Mouse (Mus musculus): ENCODE measurements around the gene Eif2b4. TPM values are rescaled to one million over a fixed set of nuclear protein-coding genes. Genes with fewer than 3 reads are reported as not detected.

Eif2b4 gene
- polyA plus RNA-seq, 1 experiment from 2014 or later: 91.0 TPM

DNA sequence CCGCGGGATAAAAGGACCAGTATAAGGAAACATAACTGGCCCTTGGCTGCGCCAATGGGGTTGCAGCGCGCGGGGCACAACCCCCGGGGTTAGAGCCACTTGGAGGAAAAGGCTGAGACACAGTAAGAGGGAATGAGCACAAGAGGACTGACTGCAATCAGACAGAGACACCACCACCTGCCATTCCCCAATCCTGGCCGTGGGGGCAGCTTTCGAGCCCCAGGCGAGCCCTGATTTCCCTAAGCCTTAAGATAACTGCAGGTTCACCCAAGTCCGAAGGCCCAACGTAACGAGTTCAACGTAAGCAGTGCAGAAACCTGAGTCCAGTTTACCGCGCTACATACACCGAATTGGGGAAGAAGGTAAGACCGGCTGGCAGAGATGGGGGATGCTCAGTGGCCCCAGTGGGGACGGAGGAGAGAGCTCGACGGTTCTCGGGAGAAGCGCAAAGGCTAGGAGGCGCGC lies 13.9 kb downstream of the Eif2b4 start:
- Histone ChIP-seq H3K27ac (ENCODE audit: low read length) (peak overlapping the region; percentile 99), H3K4me1 (replicated peaks; ENCODE audit: control insufficient read depth, insufficient read depth, low read length) (peaks cover 12% of the 10 kb centered on the region), H3K4me2 (ENCODE audit: low read length) (peak overlapping the region; percentile 76), H3K9ac (replicated peaks; ENCODE audit: low read depth, low read length) (peak overlapping the region; percentile 84), H3K36me3 (ENCODE audit: control insufficient read depth, insufficient read depth) (no peaks in the 10 kb centered on the region; the same call in 1 of the 2 replicates), H3K9me3 (ENCODE audit: control insufficient read depth, low read length) (no peaks in the 10 kb centered on the region), H3K27me3 (replicated peaks; ENCODE audit: control insufficient read depth, insufficient read depth, low read length) (no peaks in the 10 kb centered on the region), H3K4me3 (replicated peaks; ENCODE audit: low read length) (peak overlapping the region; percentile 64)
- WGBS: under 1% methylated on average over 25 of the region's 25 CpGs
- ATAC-seq: peak; percentile 60

DNA sequence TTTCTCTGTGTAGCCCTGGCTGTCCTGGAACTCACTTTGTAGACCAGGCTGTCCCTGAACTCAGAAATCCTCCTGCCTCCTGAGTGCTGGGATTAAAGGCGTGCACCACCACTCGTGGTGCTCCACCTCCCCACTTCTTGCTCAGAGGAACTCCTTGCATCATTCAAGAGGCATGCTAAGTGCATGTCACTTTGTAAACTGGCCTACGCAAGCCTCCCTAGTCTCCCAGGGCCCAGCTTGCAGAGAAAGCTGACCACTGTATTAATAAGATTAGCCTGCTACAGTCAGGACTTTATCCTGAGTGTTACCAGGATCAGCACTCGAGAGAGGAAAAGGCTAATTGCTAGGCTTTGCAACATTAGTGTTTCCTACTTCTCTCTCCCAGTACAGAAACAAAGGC lies 24.6 kb downstream of the Eif2b4 start:
- no peak overlapping the region for H3K4me3 ChIP-seq (replicated peaks; ENCODE audit: low read length)
- no peak overlapping the region for H3K27ac ChIP-seq (ENCODE audit: low read length)
- no peak overlapping the region for H3K4me2 ChIP-seq (ENCODE audit: low read length)
- peaks cover 61% of the 10 kb centered on the region for H3K36me3 ChIP-seq (ENCODE audit: control insufficient read depth, insufficient read depth)
- ATAC-seq: no peak
- WGBS: 94% methylated on average over 4 of the region's 4 CpGs
- no peak overlapping the region for H3K9ac ChIP-seq (replicated peaks; ENCODE audit: low read depth, low read length)
- no peaks in the 10 kb centered on the region for H3K9me3 ChIP-seq (ENCODE audit: control insufficient read depth, low read length)
- no peaks in the 10 kb centered on the region for H3K4me1 ChIP-seq (replicated peaks; ENCODE audit: control insufficient read depth, insufficient read depth, low read length)
- H3K27me3 ChIP-seq (replicated peaks; ENCODE audit: control insufficient read depth, insufficient read depth, low read length): no peaks in the 10 kb centered on the region

DNA sequence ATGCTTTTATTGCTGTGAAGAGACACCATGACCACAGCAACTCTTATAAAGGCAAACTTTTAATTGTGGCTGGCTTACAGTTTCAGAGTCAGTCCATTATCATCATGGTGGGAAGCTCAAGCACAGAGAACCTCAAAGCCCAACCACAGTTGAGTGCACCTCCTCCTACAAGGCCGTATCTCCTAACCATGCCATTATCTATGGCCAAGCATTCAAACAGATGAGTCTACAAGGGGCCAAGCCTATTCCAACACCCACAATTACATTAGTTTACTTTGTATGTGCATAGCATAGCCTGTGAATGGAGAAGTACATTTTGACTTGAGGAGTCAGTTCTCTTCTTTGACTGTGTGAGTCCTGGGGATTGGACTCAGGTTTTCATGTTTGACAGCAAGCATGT lies 28.4 kb downstream of the Eif2b4 start:
- WGBS: 90% methylated on average over 1 of the region's 1 CpGs
- no peaks in the 10 kb centered on the region for H3K27me3 ChIP-seq (replicated peaks; ENCODE audit: control insufficient read depth, insufficient read depth, low read length)
- no peak overlapping the region for H3K4me3 ChIP-seq (replicated peaks; ENCODE audit: low read length)
- H3K9ac ChIP-seq (replicated peaks; ENCODE audit: low read depth, low read length): no peak overlapping the region
- H3K9me3 ChIP-seq (ENCODE audit: control insufficient read depth, low read length): no peaks in the 10 kb centered on the region
- ATAC-seq: no peak
- no peak overlapping the region for H3K4me2 ChIP-seq (ENCODE audit: low read length)
- no peak overlapping the region for H3K27ac ChIP-seq (ENCODE audit: low read length)
- H3K36me3 ChIP-seq (ENCODE audit: control insufficient read depth, insufficient read depth): peaks cover 48% of the 10 kb centered on the region
- no peaks in the 10 kb centered on the region for H3K4me1 ChIP-seq (replicated peaks; ENCODE audit: control insufficient read depth, insufficient read depth, low read length)

DNA sequence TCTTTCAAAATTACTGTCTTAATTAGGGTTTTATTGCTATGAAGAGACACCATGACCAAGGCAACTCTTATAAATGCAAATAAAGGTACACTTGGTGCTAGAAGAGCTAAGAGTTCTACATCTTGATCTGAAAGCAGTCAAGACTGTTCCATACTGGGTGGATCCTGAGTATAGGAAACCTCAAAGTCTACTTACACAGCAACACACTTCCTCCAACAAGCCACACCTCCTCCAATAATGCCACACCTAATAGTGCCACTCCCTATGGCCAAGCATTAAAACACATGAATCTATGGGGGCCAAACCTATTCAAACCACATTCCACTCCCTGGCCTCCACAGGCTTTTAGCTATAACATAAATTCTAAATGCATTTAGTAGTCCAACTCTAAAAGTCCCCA lies 30.8 kb downstream of the Eif2b4 start:
- no peak overlapping the region for H3K4me2 ChIP-seq (ENCODE audit: low read length)
- no peak overlapping the region for H3K4me3 ChIP-seq (replicated peaks; ENCODE audit: low read length)
- H3K9me3 ChIP-seq (ENCODE audit: control insufficient read depth, low read length): no peaks in the 10 kb centered on the region
- ATAC-seq: no peak
- H3K27ac ChIP-seq (ENCODE audit: low read length): no peak overlapping the region
- no peaks in the 10 kb centered on the region for H3K27me3 ChIP-seq (replicated peaks; ENCODE audit: control insufficient read depth, insufficient read depth, low read length)
- H3K4me1 ChIP-seq (replicated peaks; ENCODE audit: control insufficient read depth, insufficient read depth, low read length): no peaks in the 10 kb centered on the region
- no peak overlapping the region for H3K9ac ChIP-seq (replicated peaks; ENCODE audit: low read depth, low read length)
- H3K36me3 ChIP-seq (ENCODE audit: control insufficient read depth, insufficient read depth): peaks cover 52% of the 10 kb centered on the region

DNA sequence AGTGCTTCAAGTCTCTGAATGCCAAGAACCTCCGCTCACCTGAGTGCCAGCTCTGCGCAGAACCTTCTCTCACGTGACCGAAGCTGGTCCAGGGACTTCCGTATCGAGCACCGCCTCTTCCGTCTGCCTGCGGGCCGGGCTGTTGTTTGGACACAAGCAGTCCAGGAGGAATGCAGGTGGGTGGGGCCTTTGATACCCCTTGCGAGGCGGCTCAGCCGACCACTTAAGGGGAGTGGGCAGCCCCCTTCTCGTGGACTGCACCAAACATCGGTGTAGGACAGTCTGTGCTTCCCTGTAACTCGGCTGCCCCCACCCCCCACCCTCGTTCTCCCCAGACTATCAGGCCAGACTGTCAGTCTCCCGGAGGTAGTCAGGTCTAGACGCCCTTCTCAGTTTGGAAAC lies 39.1 kb downstream of the Eif2b4 start, which contains the start of gene Mpv17:
Gene Mpv17 (minus strand): TSS at position 100 of the 402 bp plus-strand sequence.
- ATAC-seq: peak; percentile 95

DNA sequence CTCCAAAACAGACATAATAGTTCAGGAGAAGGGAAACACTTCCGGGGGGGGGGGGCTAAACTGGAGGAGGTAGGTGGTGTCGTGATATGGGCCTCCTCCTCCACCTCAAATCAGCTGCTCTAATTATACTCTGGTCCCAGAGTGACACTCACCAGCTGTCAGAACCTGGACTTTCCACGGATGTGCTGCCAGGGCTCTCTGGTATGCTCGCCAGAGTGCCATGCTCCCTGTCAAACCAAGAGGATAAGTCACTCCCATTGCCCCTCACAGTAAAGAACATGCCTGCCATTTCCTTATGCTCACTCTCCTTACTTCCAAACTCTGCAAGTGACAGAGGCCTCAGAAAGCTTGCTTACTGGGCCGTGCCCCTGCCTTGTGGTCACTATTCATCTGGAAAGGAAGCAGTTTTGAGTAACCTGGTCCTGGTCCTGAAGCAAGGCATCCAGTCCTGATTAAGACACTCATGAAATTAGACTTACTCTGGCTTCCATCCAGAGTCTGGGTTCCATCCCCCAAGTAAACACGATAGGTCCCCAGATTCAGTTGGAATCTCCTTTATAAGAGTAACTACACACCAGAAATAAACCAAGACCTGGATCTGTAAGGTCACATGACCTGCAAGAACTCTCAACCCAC lies 39.6 kb downstream of the Eif2b4 start:
- peak; percentile 32 for ATAC-seq
- peaks cover 15% of the 10 kb centered on the region for H3K36me3 ChIP-seq (ENCODE audit: control insufficient read depth, insufficient read depth)
- H3K9ac ChIP-seq (replicated peaks; ENCODE audit: low read depth, low read length): peak overlapping the region; percentile 77
- H3K9me3 ChIP-seq (ENCODE audit: control insufficient read depth, low read length): no peaks in the 10 kb centered on the region
- H3K4me3 ChIP-seq (replicated peaks; ENCODE audit: low read length): peak overlapping the region; percentile 75
- 32% methylated on average over 6 of the region's 6 CpGs for WGBS
- peak overlapping the region; percentile 91 for H3K4me2 ChIP-seq (ENCODE audit: low read length)
- H3K4me1 ChIP-seq (replicated peaks; ENCODE audit: control insufficient read depth, insufficient read depth, low read length): peaks cover 14% of the 10 kb centered on the region
- H3K27ac ChIP-seq (ENCODE audit: low read length): peak overlapping the region; percentile 26; the same call in 1 of the 2 replicates
- no peaks in the 10 kb centered on the region for H3K27me3 ChIP-seq (replicated peaks; ENCODE audit: control insufficient read depth, insufficient read depth, low read length)

More for the DNA sequence above, 39.1 kb downstream of the Eif2b4 start, which contains the start of gene Mpv17:
- no peaks in the 10 kb centered on the region for H3K9me3 ChIP-seq (ENCODE audit: control insufficient read depth, low read length)
- H3K27me3 ChIP-seq (replicated peaks; ENCODE audit: control insufficient read depth, insufficient read depth, low read length): no peaks in the 10 kb centered on the region
- peak within 1 kb of the TSS; percentile 91 for H3K4me2 ChIP-seq (ENCODE audit: low read length)
- peak within 1 kb of the TSS; percentile 77 for H3K9ac ChIP-seq (replicated peaks; ENCODE audit: low read depth, low read length)
- peaks cover 14% of the 10 kb centered on the region for H3K4me1 ChIP-seq (replicated peaks; ENCODE audit: control insufficient read depth, insufficient read depth, low read length)
- peak within 1 kb of the TSS; percentile 43; the same call in 1 of the 2 replicates for H3K27ac ChIP-seq (ENCODE audit: low read length)
- WGBS: 0% methylated on average over 19 of the region's 19 CpGs
- H3K36me3 ChIP-seq (ENCODE audit: control insufficient read depth, insufficient read depth): peaks cover 19% of the 10 kb centered on the region
- H3K4me3 ChIP-seq (replicated peaks; ENCODE audit: low read length): peak within 1 kb of the TSS; percentile 75

DNA sequence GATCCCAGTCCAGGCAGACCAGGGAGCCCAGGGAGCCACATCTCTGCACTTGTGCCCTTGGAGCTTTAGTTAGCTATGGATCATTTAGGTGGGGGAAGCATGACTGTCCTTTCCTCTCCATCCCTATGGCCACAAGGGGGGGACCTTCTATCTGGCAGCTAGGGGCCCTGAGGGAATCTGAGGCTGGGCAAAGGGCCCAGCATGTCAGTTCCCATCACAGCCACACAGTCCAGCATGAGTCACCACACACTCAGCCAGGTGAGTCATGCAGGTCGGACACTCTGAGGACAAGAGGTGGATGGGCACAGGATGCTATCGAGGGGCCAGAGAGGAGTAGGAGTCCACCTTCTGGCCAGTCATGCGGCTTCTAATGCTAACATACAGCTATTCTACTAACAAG lies 41.5 kb downstream of the Eif2b4 start:
- H3K4me2 ChIP-seq (ENCODE audit: low read length): no peak overlapping the region
- H3K27me3 ChIP-seq (replicated peaks; ENCODE audit: control insufficient read depth, insufficient read depth, low read length): no peaks in the 10 kb centered on the region
- H3K9ac ChIP-seq (replicated peaks; ENCODE audit: low read depth, low read length): no peak overlapping the region
- H3K27ac ChIP-seq (ENCODE audit: low read length): no peak overlapping the region
- H3K4me3 ChIP-seq (replicated peaks; ENCODE audit: low read length): no peak overlapping the region
- H3K4me1 ChIP-seq (replicated peaks; ENCODE audit: control insufficient read depth, insufficient read depth, low read length): peaks cover 14% of the 10 kb centered on the region
- ATAC-seq: no peak
- WGBS: 88% methylated on average over 3 of the region's 3 CpGs
- H3K36me3 ChIP-seq (ENCODE audit: control insufficient read depth, insufficient read depth): no peaks in the 10 kb centered on the region
- no peaks in the 10 kb centered on the region for H3K9me3 ChIP-seq (ENCODE audit: control insufficient read depth, low read length)

DNA sequence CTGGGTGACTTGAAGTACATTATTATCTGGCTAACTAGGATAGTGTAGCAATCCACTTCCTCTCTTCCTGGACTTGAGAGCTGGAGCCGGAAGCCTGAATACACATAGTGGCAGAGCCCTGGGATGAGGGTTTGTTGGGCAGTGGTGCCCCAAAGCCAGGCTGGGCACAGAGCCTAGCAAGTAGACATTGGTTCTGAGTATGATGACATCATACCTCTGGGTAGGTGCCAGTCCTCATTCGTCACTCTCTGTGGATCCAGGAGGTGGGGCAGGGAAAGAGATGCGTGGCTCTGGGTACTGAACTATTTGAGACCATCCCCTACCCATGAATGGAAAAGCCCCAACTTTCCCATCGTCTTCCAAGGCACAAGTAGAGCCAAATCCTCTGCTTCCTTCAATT lies 43.4 kb downstream of the Eif2b4 start:
- peaks cover 12% of the 10 kb centered on the region for H3K4me1 ChIP-seq (replicated peaks; ENCODE audit: control insufficient read depth, insufficient read depth, low read length)
- no peak for ATAC-seq
- H3K27me3 ChIP-seq (replicated peaks; ENCODE audit: control insufficient read depth, insufficient read depth, low read length): no peaks in the 10 kb centered on the region
- H3K27ac ChIP-seq (ENCODE audit: low read length): no peak overlapping the region
- 65% methylated on average over 4 of the region's 4 CpGs for WGBS
- no peak overlapping the region for H3K4me2 ChIP-seq (ENCODE audit: low read length)
- H3K4me3 ChIP-seq (replicated peaks; ENCODE audit: low read length): no peak overlapping the region
- H3K36me3 ChIP-seq (ENCODE audit: control insufficient read depth, insufficient read depth): no peaks in the 10 kb centered on the region
- H3K9ac ChIP-seq (replicated peaks; ENCODE audit: low read depth, low read length): no peak overlapping the region
- no peaks in the 10 kb centered on the region for H3K9me3 ChIP-seq (ENCODE audit: control insufficient read depth, low read length)

DNA sequence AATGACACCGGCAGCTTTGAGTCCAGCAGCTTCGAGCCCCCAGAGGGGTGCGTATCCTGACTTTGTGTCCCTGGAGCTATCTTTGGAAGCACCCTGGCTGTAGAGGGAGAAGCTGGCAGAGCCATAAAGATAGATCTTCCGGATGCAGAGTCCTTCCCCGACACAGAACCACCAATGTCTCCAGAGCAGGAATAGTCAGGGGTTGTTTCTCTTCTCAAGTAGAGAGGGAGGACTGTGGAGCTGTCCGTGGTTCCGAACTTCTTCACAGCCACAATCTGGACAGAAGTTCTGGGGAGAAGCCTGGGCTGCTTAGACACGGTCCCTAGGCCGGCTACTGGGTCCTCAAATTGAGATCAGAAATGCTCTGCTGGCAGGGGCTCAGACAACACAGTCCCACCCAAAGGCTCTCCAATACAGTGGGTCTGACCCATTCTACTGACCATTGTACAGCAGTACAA lies 54.2 kb downstream of the Eif2b4 start:
- Histone ChIP-seq H3K9me3 (ENCODE audit: control insufficient read depth, low read length) (no peaks in the 10 kb centered on the region), H3K27ac (ENCODE audit: low read length) (no peak overlapping the region), H3K9ac (replicated peaks; ENCODE audit: low read depth, low read length) (no peak overlapping the region), H3K4me3 (replicated peaks; ENCODE audit: low read length) (no peak overlapping the region), H3K4me1 (replicated peaks; ENCODE audit: control insufficient read depth, insufficient read depth, low read length) (peaks cover 18% of the 10 kb centered on the region), H3K36me3 (ENCODE audit: control insufficient read depth, insufficient read depth) (no peaks in the 10 kb centered on the region), H3K27me3 (replicated peaks; ENCODE audit: control insufficient read depth, insufficient read depth, low read length) (peaks cover 51% of the 10 kb centered on the region), H3K4me2 (ENCODE audit: low read length) (no peak overlapping the region)
- ATAC-seq: no peak
- 13% methylated on average over 9 of the region's 9 CpGs for WGBS

Measured in forebrain, embryonic 16.5 days (tissue).